Comparison of ENCODE assay signal across 6 mouse cellular contexts in genomic region chr11:86787436-86787835, GRCm38 (mm10). TPM values are rescaled to one million over a fixed set of nuclear protein-coding genes. Genes with fewer than 3 reads are reported as not detected.
DNase-seq lines count a peak whose midpoint lies in the region; ATAC-seq and TF ChIP-seq lines count a peak whose summit lies in the region.
"Not testable (repeated sequence)": the region's sequence is repeated elsewhere in the genome, so short reads cannot be mapped to it uniquely, and the experiment has no call there.

No protein-coding gene starts in this region.

- peak; percentile 23; the same call in 1 of the 2 replicates for TF ChIP-seq CTCF in gastrocnemius, adult 2 months (IDR thresholded peaks at IDR 0.05)
- TF ChIP-seq CTCF in intestine, postnatal 0 days (IDR thresholded peaks at IDR 0.05; ENCODE audit: low read depth) = peak; percentile 14; the same call in 1 of the 2 replicates
- TF ChIP-seq CTCF in layer of hippocampus, adult 2 months (conservative IDR thresholded peaks at IDR 0.05) = peak; percentile 60
- peak; percentile 15; the same call in 1 of the 2 replicates for TF ChIP-seq CTCF in lung, postnatal 0 days (IDR thresholded peaks at IDR 0.05)
- TF ChIP-seq CTCF in stomach, postnatal 0 days (IDR thresholded peaks at IDR 0.05; ENCODE audit: low read depth) = peak; percentile 26

- DNase-seq in gastrocnemius, adult 2 months; layer of hippocampus, adult 2 months (ENCODE audit: low spot score in 2 of 2); lung, postnatal 0 days (ENCODE audit: low spot score); stomach, postnatal 0 days (ENCODE audit: low spot score): not testable (repeated sequence)
- peak; percentile 15 for DNase-seq in lung, postnatal 36 days

- H3K27me3 ChIP-seq in intestine, postnatal 0 days (replicated peaks; ENCODE audit: control insufficient read depth, insufficient read depth, low read length); lung, postnatal 0 days (replicated peaks; ENCODE audit: insufficient read depth, low read length); stomach, postnatal 0 days (ENCODE audit: control insufficient read depth, insufficient read depth, low read length): not testable (repeated sequence)

- not testable (repeated sequence) for ATAC-seq in intestine, postnatal 0 days; lung, postnatal 0 days; stomach, postnatal 0 days (ENCODE audit: low FRiP score, low TSS enrichment)

- not testable (repeated sequence) for H3K4me2 ChIP-seq in intestine, postnatal 0 days (replicated peaks; ENCODE audit: low read depth); lung, postnatal 0 days (replicated peaks; ENCODE audit: low read depth, low read length); stomach, postnatal 0 days (replicated peaks; ENCODE audit: low read depth)

- intact Hi-C loops in gastrocnemius, adult 2 months (cut with DNase I) = not testable (repeated sequence)

- not testable (repeated sequence) for H3K9ac ChIP-seq in intestine, postnatal 0 days (ENCODE audit: low read depth, low read length); lung, postnatal 0 days (replicated peaks; ENCODE audit: low read depth); stomach, postnatal 0 days (ENCODE audit: low read length)

- 95% methylated on average over 5 of the region's 5 CpGs for WGBS in intestine, postnatal 0 days
- WGBS in lung, postnatal 0 days = 92% methylated on average over 5 of the region's 5 CpGs
- 94% methylated on average over 5 of the region's 5 CpGs for WGBS in stomach, postnatal 0 days

- H3K4me3 ChIP-seq in gastrocnemius, adult 2 months; intestine, postnatal 0 days (ENCODE audit: low read depth, low read length); layer of hippocampus, adult 2 months; lung, postnatal 0 days (ENCODE audit: low read depth, low read length); stomach, postnatal 0 days (ENCODE audit: low read depth, low read length): not testable (repeated sequence)

- TF ChIP-seq EP300 in lung, postnatal 0 days (IDR thresholded peaks at IDR 0.05); stomach, postnatal 0 days (optimal IDR thresholded peaks at IDR 0.05): not testable (repeated sequence)

- H3K4me1 ChIP-seq in intestine, postnatal 0 days (replicated peaks; ENCODE audit: control insufficient read depth, insufficient read depth, low read length); lung, postnatal 0 days (ENCODE audit: insufficient read depth, low read depth, low read length); stomach, postnatal 0 days (replicated peaks; ENCODE audit: control insufficient read depth, insufficient read depth): not testable (repeated sequence)

- peaks cover 27% of the 10 kb centered on the region for H3K36me3 ChIP-seq in intestine, postnatal 0 days (ENCODE audit: control insufficient read depth, insufficient read depth)
- H3K36me3 ChIP-seq in lung, postnatal 0 days (ENCODE audit: insufficient read depth, low read length) = peaks cover 22% of the 10 kb centered on the region; the same call in 1 of the 2 replicates
- not testable (repeated sequence) for H3K36me3 ChIP-seq in stomach, postnatal 0 days (ENCODE audit: control insufficient read depth, insufficient read depth, low read length)

- H3K9me3 ChIP-seq in intestine, postnatal 0 days (ENCODE audit: control insufficient read depth); lung, postnatal 0 days (ENCODE audit: low read length); stomach, postnatal 0 days (ENCODE audit: control insufficient read depth, low read length): not testable (repeated sequence)

- H3K27ac ChIP-seq in gastrocnemius, adult 2 months; intestine, postnatal 0 days (ENCODE audit: low read depth, low read length); layer of hippocampus, adult 2 months; lung, postnatal 0 days (ENCODE audit: low read length); stomach, postnatal 0 days (replicated peaks): not testable (repeated sequence)

RNA-seq across cellular contexts. Expression of gene Dhx40, which starts 20.1 kb away (rescaled TPM):
- 10 to 100 TPM in 1 of 2 experiments, 1 to 10 TPM in 1; 9.8 to 11.1 TPM for total RNA-seq in gastrocnemius, adult 2 months (2021)
- polyA plus RNA-seq in intestine, postnatal 0 days (2015; fragmentation: Nextera tagmentation; extraction: Ambion mirVana) = 8.4 and 8.6 TPM in 2 replicates
- total RNA-seq in layer of hippocampus, adult 2 months (2021) = 10 to 100 TPM; 26.6 to 31.7 TPM
- polyA plus RNA-seq in lung, postnatal 0 days (2015; fragmentation: Nextera tagmentation; extraction: Ambion mirVana) = 18.9 and 20.7 TPM in 2 replicates
- 12.8 and 13.1 TPM in 2 replicates for polyA plus RNA-seq in stomach, postnatal 0 days (2015; fragmentation: Nextera tagmentation; extraction: Ambion mirVana)

RNA-seq across cellular contexts. Expression of gene Cltc, which starts 30.1 kb away (rescaled TPM):
- total RNA-seq in gastrocnemius, adult 2 months (2021) = 100 to 1,000 TPM; 134 to 136 TPM
- polyA plus RNA-seq in intestine, postnatal 0 days (2015; fragmentation: Nextera tagmentation; extraction: Ambion mirVana) = 87.3 and 95.2 TPM in 2 replicates
- 100 to 1,000 TPM; 447 to 456 TPM for total RNA-seq in layer of hippocampus, adult 2 months (2021)
- 63.7 and 67.7 TPM in 2 replicates for polyA plus RNA-seq in lung, postnatal 0 days (2015; fragmentation: Nextera tagmentation; extraction: Ambion mirVana)
- polyA plus RNA-seq in stomach, postnatal 0 days (2015; fragmentation: Nextera tagmentation; extraction: Ambion mirVana) = 63.8 and 64.5 TPM in 2 replicates
